Mouse (Mus musculus): ENCODE data around the gene Ywhaq. TPM values are rescaled to one million over a fixed set of nuclear protein-coding genes. Genes with fewer than 3 reads are reported as not detected.

Ywhaq gene
- polyA plus RNA-seq, 1 experiment from 2014 or later = 763 TPM

Other genes with a start within 250 kb of the Ywhaq start
- 105 and 112 TPM in 2 replicates for gene Cpsf3, start 132.2 kb downstream of the Ywhaq start, polyA plus RNA-seq (2014; fragmentation: Nextera tagmentation; extraction: Ambion mirVana)
- gene Itgb1bp1, start 131.4 kb downstream of the Ywhaq start, polyA plus RNA-seq (2014; fragmentation: Nextera tagmentation; extraction: Ambion mirVana) = 51.0 and 57.6 TPM in 2 replicates
- gene Iah1, start 101.2 kb downstream of the Ywhaq start, polyA plus RNA-seq (2014; fragmentation: Nextera tagmentation; extraction: Ambion mirVana) = 46.6 and 49.5 TPM in 2 replicates
- gene Adam17, start 44.0 kb downstream of the Ywhaq start, polyA plus RNA-seq (2014; fragmentation: Nextera tagmentation; extraction: Ambion mirVana) = 38.9 and 40.4 TPM in 2 replicates

All from stomach, embryonic 14.5 days (tissue).